Mouse (Mus musculus): ENCODE data around the gene Ankib1. TPM values are rescaled to one million over a fixed set of nuclear protein-coding genes. Genes with fewer than 3 reads are reported as not detected.
A peak's percentile ranks its signal among the peaks of the same experiment; 100 is the strongest.
"Not testable (repeated sequence)": the region's sequence is repeated elsewhere in the genome, so short reads cannot be mapped to it uniquely, and the experiment has no call there.

Ankib1 gene
- polyA plus RNA-seq, 1 experiment: 7.9 TPM

GRCm38 (mm10) chr5:3791048-3791447 is 11.7 kb downstream of the Ankib1 start:
- DNase-seq: no peak
- Histone ChIP-seq H3K4me3 (replicated peaks; ENCODE audit: extremely low read depth, low read depth, low read length) (no peak overlapping the region), H3K4me1 (ENCODE audit: control insufficient read depth, insufficient read depth, low read length) (peaks cover 4% of the 10 kb centered on the region; the same call in 1 of the 2 replicates)
- TF ChIP-seq POLR2A (IDR thresholded peaks at IDR 0.05; ENCODE audit: borderline replicate concordance, extremely low read depth, low read depth, low read length) (no peak), CTCF (IDR thresholded peaks at IDR 0.05; ENCODE audit: insufficient read depth, low read length) (no peak)

GRCm38 (mm10) chr5:3787548-3787947 is 15.2 kb downstream of the Ankib1 start:
- no peak overlapping the region for H3K4me3 ChIP-seq (replicated peaks; ENCODE audit: extremely low read depth, low read depth, low read length)
- peaks cover 4% of the 10 kb centered on the region; the same call in 1 of the 2 replicates for H3K4me1 ChIP-seq (ENCODE audit: control insufficient read depth, insufficient read depth, low read length)
- DNase-seq: no peak
- TF ChIP-seq CTCF (IDR thresholded peaks at IDR 0.05; ENCODE audit: insufficient read depth, low read length) (no peak), POLR2A (IDR thresholded peaks at IDR 0.05; ENCODE audit: borderline replicate concordance, extremely low read depth, low read depth, low read length) (no peak)
- 52% methylated on average over 4 of the region's 4 CpGs for WGBS

- DNase-seq: no peak
- TF ChIP-seq POLR2A (IDR thresholded peaks at IDR 0.05; ENCODE audit: borderline replicate concordance, extremely low read depth, low read depth, low read length) (no peak), CTCF (IDR thresholded peaks at IDR 0.05; ENCODE audit: insufficient read depth, low read length) (no peak)
- 53% methylated on average over 1 of the region's 1 CpGs for WGBS
- Histone ChIP-seq H3K4me3 (replicated peaks; ENCODE audit: extremely low read depth, low read depth, low read length) (no peak overlapping the region), H3K4me1 (ENCODE audit: control insufficient read depth, insufficient read depth, low read length) (peaks cover 4% of the 10 kb centered on the region; the same call in 1 of the 2 replicates)
Observed at GRCm38 (mm10) chr5:3784751-3785496, 17.8 kb downstream of the Ankib1 start.

GRCm38 (mm10) chr5:3783947-3784681 is 18.6 kb downstream of the Ankib1 start:
- TF ChIP-seq CTCF (IDR thresholded peaks at IDR 0.05; ENCODE audit: insufficient read depth, low read length) (no peak), POLR2A (IDR thresholded peaks at IDR 0.05; ENCODE audit: borderline replicate concordance, extremely low read depth, low read depth, low read length) (no peak)
- WGBS: 68% methylated on average over 2 of the region's 2 CpGs
- Histone ChIP-seq H3K4me1 (ENCODE audit: control insufficient read depth, insufficient read depth, low read length) (peaks cover 4% of the 10 kb centered on the region; the same call in 1 of the 2 replicates), H3K4me3 (replicated peaks; ENCODE audit: extremely low read depth, low read depth, low read length) (no peak overlapping the region)
- no peak for DNase-seq

GRCm38 (mm10) chr5:3782670-3783069 is 20.1 kb downstream of the Ankib1 start:
- DNase-seq: no peak
- H3K4me3 ChIP-seq (replicated peaks; ENCODE audit: extremely low read depth, low read depth, low read length): no peak overlapping the region
- peaks cover 3% of the 10 kb centered on the region; the same call in 1 of the 2 replicates for H3K4me1 ChIP-seq (ENCODE audit: control insufficient read depth, insufficient read depth, low read length)
- TF ChIP-seq CTCF (IDR thresholded peaks at IDR 0.05; ENCODE audit: insufficient read depth, low read length): 0 out of 2 replicates have a peak, but pooled peaks have one; percentile 29
- no peak for TF ChIP-seq POLR2A (IDR thresholded peaks at IDR 0.05; ENCODE audit: borderline replicate concordance, extremely low read depth, low read depth, low read length)

GRCm38 (mm10) chr5:3772017-3772416 is 30.7 kb downstream of the Ankib1 start:
- H3K4me3 ChIP-seq (replicated peaks; ENCODE audit: extremely low read depth, low read depth, low read length): no peak overlapping the region
- no peak for TF ChIP-seq CTCF (IDR thresholded peaks at IDR 0.05; ENCODE audit: insufficient read depth, low read length)
- TF ChIP-seq POLR2A (IDR thresholded peaks at IDR 0.05; ENCODE audit: borderline replicate concordance, extremely low read depth, low read depth, low read length): no peak
- no peak for DNase-seq
- no peaks in the 10 kb centered on the region for H3K4me1 ChIP-seq (ENCODE audit: control insufficient read depth, insufficient read depth, low read length)
- WGBS: 46% methylated on average over 3 of the region's 3 CpGs

- Histone ChIP-seq H3K4me1 (ENCODE audit: control insufficient read depth, insufficient read depth, low read length) (no peaks in the 10 kb centered on the region), H3K4me3 (replicated peaks; ENCODE audit: extremely low read depth, low read depth, low read length) (no peak overlapping the region)
- WGBS: 68% methylated on average over 3 of the region's 3 CpGs
- no peak for DNase-seq
- TF ChIP-seq POLR2A (IDR thresholded peaks at IDR 0.05; ENCODE audit: borderline replicate concordance, extremely low read depth, low read depth, low read length) (no peak), CTCF (IDR thresholded peaks at IDR 0.05; ENCODE audit: insufficient read depth, low read length) (no peak)
Observed at GRCm38 (mm10) chr5:3771512-3771911, 31.2 kb downstream of the Ankib1 start.

GRCm38 (mm10) chr5:3750536-3750935 is 52.2 kb downstream of the Ankib1 start:
- not testable (repeated sequence) for H3K4me1 ChIP-seq (ENCODE audit: control insufficient read depth, insufficient read depth, low read length); H3K4me3 ChIP-seq (replicated peaks; ENCODE audit: extremely low read depth, low read depth, low read length); DNase-seq

GRCm38 (mm10) chr5:3732846-3733245 is 69.9 kb downstream of the Ankib1 start:
- not testable (repeated sequence) for H3K4me1 ChIP-seq (ENCODE audit: control insufficient read depth, insufficient read depth, low read length); H3K4me3 ChIP-seq (replicated peaks; ENCODE audit: extremely low read depth, low read depth, low read length); DNase-seq
- 90% methylated on average over 24 of the region's 24 CpGs for WGBS

GRCm38 (mm10) chr5:3728820-3729219 is 73.9 kb downstream of the Ankib1 start:
- H3K4me1 ChIP-seq (ENCODE audit: control insufficient read depth, insufficient read depth, low read length): no peaks in the 10 kb centered on the region
- no peak for DNase-seq
- no peak for TF ChIP-seq POLR2A (IDR thresholded peaks at IDR 0.05; ENCODE audit: borderline replicate concordance, extremely low read depth, low read depth, low read length)
- TF ChIP-seq CTCF (IDR thresholded peaks at IDR 0.05; ENCODE audit: insufficient read depth, low read length): no peak
- WGBS: 68% methylated on average over 5 of the region's 5 CpGs
- no peak overlapping the region for H3K4me3 ChIP-seq (replicated peaks; ENCODE audit: extremely low read depth, low read depth, low read length)

Measured in lung, adult 2 months (tissue).